Mouse (Mus musculus) adipocyte (in vitro differentiated cells): ENCODE measurements around the gene Mcts1.

Source experiments
- DNase-seq: peaks from one replicate; pipeline ENCODE4 v3.0.0-alpha.2; 2016; ENCODE audit warnings: low spot score

Mcts1 gene

DNA sequence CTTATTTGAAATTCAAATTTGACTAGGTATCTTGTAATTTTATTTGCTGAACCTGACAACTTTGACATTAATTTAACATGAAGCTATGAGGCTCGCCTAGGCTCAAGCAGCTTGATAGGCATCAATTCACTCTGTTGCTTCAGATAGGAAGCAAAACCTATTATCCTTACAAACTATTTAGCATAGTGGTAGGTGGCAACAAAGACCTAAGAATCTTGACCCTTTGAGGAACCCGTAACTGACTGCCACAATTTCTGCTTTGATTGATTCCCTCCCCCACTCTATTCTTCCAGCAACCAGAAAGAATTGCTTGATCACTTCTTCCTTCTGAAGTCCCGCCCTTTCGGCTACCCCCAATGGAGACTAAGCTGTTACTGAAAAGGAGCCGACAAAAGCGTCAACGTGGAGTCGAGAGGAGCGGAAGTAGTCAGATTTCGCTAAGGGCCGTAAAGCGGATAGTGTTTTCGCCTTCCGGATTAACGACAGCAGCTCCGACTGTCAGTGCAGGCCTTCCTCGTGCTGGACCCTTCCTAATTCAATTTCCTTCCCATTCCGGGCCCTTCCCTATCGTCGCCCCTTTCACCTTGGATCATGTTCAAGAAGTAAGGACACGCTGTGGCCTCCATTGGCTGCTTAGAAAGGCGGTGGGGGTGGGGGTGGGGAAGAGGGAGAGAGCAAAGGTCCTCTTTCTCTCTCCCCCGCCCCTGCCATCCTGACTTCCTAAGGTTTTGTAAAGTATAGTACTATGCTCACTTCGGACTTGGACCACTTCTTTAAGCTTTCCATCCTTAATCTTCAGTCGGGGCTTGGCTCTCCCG lies at the start of gene Mcts1:
Gene Mcts1, plus strand, starts transcription at position 402 of the 818 bp plus-strand sequence.
- DNase-seq: peak; percentile 89

DNA sequence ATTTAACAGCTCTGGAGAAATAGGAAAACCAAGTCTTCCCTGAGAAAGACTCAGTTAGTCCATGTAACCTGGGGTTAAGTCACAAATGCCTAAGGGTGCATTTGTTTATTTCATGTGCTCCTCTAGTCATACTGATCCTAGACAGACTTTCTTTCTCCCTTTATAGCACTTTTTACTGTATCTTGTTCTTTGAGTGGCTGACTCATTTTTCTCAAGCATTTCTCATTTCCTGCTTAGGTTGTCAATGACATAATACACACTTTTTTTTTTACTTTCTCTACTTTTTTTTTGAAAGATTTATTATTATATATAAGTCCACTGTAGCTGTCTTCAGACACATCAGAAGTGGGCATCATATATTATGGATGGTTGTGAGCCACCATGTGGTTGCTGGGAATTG lies 47.1 kb upstream of the Mcts1 start:
- no peak for DNase-seq

DNA sequence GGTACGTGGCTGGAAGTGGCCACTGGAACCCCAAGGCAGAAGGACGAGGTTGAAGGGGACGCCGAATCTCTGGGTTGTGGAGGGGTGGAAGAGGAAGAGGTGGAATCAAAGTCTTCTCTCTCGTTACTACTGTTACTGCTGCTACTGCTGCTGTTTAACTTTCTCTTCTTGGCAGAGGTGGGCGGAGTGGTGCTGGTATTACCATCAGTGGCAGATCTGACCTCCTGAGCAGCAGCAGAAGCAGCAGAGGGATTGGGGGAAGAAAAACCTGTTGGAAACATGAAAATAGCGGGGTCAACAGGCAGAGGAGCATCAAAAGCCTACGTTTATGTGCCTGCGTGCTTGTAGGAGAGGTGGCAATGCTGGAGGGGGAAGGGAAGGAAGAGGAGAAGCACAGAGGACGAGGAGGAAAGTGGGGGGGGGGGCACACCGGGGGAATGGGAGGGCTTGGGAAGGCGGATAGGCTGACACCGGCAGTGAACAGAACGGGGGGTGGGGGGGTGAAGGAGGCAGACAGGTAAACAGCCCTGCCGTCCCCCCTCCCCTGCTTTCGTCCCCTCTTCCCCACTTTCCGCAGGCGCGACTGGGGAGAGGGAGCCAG lies 36.3 kb upstream of the Mcts1 start:
- peak; percentile 53 for DNase-seq

DNA sequence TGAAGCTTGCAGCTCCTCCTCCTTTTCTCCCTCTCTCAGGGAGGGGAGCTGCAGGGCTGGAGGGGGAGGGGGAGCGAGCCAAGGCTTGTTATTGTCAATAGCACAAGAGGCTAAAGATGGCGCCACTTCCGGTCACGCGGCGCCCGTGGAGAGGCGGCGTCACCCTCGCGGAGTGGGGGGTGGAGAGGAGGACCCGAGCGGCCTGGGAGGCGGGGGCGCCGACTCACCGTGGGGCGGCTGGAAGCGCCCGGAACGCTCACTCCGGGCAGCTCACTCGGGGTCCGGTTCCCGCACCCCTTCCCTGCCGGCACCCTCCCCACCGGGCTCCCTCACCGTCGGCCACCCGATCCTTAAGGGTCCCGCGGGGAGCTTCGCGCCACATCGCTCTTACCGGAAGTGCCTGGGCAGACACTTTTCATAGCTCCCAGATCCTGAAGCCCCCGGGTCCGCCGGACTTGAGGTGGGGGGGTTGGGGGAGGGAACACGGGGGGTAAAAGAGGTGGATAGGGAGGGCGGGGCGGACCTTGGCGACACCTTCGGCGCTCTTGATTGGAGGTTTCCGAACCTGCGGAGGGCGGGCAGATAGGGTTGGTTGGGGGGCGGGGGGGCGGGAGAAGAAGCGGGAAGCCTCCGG lies 35.7 kb upstream of the Mcts1 start:
- peak; percentile 93 for DNase-seq

DNA sequence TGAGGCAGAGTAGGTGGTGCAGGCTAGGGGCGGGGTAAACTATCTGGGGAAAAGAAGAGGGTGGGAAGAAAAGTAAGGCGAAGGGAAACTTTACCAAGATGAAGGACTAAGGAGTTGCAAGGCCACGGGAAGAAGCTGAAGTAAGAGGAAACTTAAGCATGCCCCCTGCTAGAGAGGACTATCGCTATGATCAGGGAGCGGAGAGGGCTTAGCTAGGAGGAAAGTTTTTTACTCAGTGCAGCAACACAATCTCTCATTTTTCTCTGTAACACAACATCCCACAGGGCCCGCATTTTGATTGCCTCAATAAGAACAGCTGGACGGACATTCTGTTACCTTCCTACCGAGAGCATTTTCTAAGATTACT lies 35.2 kb upstream of the Mcts1 start:
- no peak for DNase-seq

DNA sequence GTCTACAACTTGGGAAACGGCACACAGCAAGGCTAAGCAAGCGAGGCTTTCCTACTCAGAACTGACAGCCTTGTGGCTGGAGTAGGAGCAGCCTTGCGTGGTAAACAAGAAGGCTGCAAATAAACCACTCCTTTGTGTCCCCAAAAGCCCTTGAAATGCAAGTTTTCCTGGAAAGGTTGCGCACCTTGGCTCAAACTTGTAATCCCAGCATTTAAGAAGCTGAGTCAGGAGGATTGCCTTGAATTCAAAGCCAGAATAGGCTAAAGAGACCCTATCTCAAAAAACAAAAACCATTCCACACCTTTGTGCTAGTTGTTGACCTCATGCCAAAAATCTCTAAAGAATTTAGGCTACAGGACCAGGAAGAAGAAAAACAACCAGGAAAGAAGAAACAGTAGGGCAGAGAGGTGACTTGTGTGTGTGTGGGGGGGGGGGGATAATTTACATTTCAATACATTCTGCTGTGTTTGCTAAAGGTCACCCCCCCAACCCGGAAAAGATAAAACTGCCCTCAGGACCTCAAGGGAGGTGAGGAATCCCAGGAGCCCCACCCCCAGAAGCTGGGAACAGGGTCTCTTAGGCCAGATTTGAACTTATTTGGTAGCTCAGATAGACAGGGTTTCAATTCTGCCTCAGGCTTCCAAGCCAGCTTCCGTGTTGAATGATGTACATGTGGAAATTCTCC lies 33.7 kb upstream of the Mcts1 start:
- DNase-seq: no peak

DNA sequence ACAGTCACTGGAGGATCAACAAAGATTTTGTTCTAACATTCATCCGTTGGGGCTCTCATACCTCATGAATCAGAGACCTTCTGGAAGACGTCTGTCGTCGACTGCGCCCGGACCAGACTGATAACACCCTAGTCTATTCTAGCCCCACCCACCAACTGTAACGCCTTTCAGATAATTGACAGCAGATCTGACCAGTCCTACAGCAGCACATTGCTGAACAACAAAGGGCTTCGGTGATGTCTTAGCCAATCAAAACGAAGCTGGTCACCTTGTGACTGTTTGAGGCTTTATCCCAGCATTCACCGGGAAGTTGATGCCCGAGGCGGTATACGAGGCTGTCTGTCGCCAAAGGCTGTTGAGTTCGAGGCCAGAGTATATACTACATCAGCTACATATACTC lies 24.3 kb upstream of the Mcts1 start, which contains the start of gene Cul4b:
Gene Cul4b, minus strand, starts transcription at position 119 of the 400 bp plus-strand sequence.
- DNase-seq: no peak

DNA sequence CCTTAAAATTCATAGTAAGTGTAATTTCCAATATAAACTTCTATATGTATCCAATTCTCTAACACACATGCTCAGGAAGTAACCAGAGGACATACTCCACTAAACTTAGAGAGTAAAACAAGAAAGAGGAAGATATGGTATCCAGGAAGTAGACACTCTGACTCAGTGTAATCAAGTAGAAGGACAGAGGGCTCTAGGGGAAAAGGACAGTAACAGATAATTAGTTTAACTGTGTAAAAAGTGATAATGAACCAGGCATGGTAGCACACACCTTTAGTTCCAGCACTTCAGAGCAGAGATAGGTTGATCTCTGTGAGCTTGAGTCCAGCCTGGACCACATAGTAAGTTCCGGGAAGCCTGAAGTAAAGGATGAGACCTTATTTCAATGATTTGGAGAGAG lies 19.2 kb upstream of the Mcts1 start:
- no peak for DNase-seq

DNA sequence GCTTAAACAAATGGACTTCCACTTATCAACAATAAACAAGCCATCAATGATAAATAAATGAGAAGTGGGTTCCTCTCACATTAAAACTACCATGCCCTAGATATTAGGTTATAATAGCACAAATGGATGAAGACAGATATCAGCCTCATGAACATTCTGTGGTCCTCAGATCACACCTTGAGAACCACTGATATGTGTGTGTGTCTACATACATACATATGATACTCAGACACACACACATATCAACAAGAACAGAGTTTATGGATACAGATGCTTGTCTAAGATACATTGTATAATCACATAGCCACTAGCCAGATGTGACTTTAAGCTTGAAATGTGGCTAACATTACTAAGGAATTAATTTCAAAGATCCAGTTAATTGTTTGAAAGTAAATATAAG lies 17.1 kb upstream of the Mcts1 start:
- DNase-seq: no peak

DNA sequence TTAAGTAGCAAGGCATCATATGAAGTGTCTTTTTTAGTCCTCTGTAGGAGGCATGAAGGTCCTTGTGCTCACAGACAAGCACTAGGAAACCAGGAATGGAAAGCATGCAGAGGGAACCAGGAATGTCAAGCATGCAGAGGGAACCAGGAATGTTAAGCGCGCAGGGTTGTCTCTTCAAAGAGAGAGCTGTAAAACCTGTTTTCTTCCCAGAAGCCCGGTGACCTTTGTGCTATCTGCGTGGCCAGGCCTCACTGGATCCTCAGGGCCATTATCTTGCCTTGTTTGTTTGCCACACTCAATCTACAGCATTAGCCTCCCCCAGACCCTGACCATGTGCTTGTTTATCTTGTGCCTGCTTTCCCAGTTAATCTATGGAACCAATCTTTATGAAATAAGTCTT lies 10.6 kb upstream of the Mcts1 start:
- DNase-seq: no peak

DNA sequence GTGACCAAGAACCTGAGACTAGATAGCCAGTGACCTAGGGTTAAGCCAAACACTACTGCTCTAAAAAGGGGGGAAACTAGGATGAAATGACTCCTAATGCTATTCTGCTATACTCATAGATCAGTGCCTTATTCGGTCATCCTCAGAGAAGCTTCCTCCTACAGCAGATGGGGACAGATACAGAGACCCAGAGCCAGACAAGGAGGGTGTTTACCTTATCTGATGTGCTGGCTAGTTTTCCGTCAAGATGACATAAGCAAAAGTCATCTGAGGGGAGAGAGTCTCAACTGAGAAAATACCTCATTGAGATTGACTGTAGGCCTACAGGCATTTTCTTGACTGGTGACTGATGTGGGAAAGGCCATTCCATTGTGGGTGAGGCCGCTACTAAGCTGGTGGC lies 8.6 kb upstream of the Mcts1 start:
- no peak for DNase-seq

DNA sequence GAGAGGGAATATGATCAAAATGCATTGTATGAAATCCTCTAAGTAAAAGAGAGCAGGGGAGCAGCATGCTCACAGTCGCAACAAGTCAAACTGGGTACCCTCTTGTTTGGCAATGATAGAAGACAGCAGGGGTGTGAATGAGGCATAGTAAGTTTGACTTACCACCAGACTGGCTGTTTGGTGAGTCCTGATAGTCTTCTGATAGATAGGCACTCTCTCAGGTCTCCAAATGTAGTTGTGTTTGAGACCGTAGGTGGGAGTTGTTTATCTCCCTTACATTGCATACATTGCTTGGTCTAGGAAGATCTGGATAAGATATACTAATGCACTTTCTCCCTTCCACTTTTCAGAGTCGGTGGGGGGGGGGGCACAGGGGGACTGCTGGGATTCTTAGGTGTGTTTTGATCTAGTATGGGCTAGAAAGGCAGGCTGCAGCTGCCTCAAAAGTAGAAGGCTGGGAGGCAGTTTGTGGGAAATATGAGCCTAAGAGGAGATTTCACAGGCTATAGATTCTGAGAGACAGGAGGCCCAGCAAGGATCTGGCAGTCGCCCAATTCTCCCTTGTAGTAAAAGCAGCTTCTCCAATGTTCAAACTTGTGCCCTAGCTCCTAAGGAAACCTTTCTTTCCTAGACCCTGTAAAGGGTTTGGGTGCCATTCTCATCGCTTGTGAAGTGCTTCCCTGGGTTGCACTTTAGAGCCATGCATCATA lies 7.0 kb upstream of the Mcts1 start:
- DNase-seq: peak; percentile 50

DNA sequence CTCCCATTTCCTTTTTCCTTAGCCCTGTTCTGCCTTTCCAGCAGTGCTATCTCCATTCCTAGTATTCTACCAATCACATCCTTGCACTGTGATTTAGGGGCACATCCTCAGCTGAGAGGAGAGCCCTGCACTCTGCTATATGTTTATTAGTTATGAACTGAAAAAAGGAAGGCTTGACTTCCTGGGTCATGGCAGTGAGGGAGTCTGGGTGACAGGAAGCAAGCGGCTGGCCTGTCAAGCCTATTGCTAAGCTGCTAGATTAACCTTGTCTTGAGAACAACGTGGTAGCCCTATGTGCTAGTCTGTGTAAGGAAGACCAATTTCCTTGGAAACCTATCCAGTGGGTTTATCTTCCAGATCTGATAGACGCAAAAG lies 604 bp downstream of the Mcts1 start:
- DNase-seq: peak; percentile 65

DNA sequence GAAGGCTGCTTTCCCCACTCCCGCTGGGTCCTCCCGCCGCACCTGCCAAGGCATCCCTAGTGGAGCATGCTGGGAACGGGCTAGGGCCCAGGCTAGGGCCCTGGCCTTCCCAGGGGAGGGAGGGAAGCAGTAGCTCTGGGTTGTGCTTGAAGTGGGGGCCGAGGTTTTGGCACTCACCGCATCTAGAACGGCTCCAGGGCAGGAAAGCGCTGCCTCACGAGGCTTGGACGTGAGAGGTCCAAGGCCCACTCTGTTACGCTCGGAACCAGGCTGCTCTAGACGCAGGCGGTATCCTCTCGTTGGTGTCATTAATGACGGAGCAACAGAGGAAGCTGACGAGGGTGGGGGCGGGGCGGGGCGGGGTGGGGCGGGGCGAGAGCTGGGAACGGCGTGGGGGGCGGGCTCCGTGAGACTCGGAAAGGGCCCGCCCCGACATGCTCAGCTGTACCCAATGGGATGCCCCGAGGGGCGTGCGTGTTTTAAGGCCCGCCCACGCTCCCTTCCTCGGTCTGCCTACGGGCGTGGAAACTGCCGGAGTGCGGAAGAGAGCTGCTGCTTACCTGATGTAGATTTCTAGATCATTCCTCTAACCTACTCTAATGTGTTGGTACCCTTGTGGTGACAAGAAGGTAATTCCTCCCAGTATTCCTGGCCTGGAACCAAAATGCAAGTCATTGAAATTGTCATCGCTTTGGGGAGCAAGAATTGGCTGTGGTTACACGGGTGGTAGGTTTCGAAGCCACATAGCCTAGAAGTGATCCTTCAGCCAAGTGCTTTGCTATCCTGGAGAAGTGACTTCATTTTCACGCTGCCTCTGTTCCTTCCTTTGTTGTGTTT lies 34.6 kb downstream of the Mcts1 start, which contains the start of gene C1galt1c1:
Gene C1galt1c1, minus strand, starts transcription at position 287 of the 837 bp plus-strand sequence.
- DNase-seq: peak; percentile 90

DNA sequence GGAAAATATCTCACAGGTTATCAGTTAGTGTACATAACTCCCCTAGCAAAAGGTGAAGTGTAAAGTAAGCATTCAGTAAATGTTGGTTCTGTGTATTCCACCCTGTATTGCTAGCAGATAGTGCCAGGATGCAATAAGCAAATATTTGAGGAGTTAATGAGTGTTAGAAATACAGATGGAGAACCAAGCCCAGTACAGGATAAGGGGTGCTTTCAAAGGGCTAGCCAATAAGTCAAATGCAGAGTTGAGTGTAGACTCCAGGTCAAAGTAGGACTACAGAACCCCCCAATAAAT lies 35.2 kb downstream of the Mcts1 start:
- no peak for DNase-seq

DNA sequence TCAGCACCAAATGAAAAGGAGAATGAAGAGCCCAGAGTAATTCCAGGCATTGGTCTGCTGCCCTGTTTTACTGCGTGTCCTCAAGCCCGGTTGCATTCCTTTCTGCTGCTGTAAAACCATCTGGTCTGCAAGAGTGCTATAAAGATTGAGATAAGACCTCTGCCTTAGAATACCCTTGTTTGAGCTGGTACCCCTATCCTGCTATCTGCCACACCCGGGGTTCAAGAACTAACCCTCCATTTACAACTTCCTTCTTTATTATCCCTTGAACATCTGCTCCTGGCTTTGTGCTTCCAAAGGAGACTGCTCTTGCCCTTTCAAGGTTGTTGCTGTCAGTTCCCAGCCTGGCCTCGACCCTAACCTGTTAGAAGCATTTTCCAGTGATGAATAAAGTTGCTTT lies 41.1 kb downstream of the Mcts1 start:
- no peak for DNase-seq

DNA sequence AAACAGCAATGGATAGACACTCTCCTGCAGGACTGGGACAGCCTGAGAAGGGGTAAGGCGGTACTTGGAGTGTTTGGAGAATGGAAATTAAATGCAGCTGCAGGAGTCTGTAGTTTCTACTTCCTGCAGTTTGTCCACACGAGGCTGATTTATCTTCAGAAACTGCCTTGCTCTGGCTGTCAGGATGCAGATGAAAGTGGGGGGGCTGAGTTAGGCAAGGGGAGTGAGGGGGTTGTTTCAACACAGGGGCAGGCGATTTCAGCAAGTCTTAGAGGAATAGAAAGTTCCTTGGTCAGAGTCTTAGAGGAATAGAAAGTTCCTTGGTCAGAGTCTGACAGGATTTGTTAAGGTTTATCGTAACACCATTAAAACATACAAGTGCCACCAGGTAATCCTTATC lies 41.8 kb downstream of the Mcts1 start:
- no peak for DNase-seq

DNA sequence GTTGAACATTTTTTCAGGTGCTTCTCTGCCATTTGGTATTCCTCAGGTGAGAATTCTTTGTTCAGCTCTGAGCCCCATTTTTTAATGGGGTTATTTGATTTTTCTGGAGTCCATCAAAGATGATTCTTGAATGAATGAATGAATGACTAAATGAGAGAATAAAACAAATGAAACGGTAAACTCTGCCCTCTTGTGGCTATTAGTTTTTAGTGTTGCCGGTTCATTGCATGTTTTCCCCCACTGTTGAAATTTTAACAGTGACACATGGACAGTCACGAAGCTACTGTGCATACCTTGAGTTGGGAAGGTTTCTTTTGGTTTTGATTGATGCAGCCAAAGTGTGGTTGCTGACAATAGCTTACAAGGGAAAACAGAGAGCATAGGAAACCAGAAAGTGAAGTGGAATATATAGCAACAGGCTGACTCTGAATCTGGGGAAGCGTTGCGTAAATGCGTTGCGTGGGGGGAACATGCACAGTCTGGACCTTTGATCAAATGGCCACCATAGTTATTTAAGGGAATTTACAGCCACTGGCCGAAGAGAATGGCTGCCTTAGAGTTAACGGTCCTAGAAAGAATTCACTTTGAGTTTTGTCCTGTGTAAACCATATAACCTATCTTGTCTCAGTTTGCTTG lies 50.1 kb downstream of the Mcts1 start:
- peak; percentile 17 for DNase-seq

DNA sequence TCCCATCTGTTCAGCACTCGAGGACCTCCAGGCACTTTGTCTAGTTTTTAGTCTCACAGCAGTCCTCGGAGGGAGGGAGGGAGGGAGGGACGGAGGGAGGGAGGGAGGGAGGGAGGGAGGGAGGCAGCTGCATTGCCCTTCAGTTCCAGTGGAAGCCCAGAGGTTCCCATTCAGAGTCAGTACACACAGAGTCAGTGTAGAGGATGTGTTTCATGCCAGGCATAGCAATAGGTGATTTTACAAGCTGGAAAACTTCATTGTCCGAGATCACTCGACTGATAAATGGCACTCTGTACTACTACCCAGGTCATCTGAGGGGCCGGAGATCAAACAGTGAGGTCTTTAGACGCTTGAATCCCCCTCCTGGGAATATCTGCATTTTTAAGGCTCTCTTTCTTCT lies 50.8 kb downstream of the Mcts1 start:
- DNase-seq: no peak

DNA sequence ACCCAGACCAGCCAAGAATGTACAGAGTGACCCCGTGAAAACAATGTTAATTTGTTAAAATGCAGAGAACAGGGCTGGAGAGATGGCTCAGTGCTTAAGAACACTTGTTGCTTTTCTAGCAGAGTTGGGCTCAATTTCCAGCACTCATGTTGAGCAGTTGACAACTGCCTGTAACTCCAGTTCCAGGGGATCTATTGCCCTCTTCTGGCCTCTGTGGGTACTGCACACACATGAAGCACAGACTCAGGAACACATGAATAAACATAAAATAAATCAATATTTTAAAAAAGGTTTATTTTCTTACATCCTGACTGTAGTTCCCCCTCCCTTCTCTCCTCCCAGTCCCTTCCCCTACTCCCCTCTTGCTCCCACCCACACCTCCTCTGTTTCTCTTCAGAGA lies 52.8 kb downstream of the Mcts1 start:
- no peak for DNase-seq

DNA sequence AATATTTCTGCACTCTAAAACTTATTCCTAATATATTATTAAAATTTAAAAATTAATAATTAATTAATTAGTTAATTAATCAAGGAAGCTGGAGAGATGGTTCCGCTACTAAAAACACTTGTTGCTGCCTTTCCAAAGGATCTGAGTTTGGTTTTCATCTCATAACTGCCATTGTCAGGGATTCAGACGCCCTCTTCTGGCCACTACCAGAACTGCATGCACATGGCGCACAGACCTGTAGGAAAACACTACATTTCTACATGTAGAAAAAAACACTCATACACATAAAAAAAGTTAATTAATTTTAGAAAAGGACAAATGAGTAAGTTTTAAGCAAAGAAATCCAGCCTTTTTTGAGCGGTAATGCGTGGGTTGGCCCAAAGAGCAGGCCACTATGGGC lies 54.3 kb downstream of the Mcts1 start:
- DNase-seq: no peak
